In genomic region chr4:84228551-84228950, GRCm38 (mm10) we compare ENCODE assay signal across 28 mouse cellular contexts.
"Had no signal": no experiment of that assay in that cellular context is flagged by ENCODE, and none has a peak within 500 bp of the region (broad histone marks: within the 10 kb centered on the region; RNA-seq: fewer than 3 reads in every experiment).

No protein-coding gene starts in this region.

- H3K36me3 ChIP-seq: embryonic facial prominence, embryonic 10.5 days; embryonic facial prominence, embryonic 12.5 days; embryonic facial prominence, embryonic 13.5 days; embryonic facial prominence, embryonic 15.5 days; forebrain, embryonic 10.5 days; forebrain, embryonic 12.5 days; forebrain, embryonic 15.5 days; heart, embryonic 10.5 days had no signal

- H3K27ac ChIP-seq: embryonic facial prominence, embryonic 12.5 days; embryonic facial prominence, embryonic 13.5 days; embryonic facial prominence, embryonic 15.5 days; forebrain, embryonic 12.5 days; forebrain, embryonic 13.5 days; forebrain, embryonic 15.5 days; gastrocnemius, adult 2 months; heart, adult 2 months; heart, embryonic 10.5 days had no signal

- DNase-seq: cerebellum, adult 9-11 months; cerebellum, postnatal 10 days; cerebellum, postnatal 14 days; cerebellum, postnatal 25 days; cerebellum, postnatal 36 days; embryo, embryonic 11 days; forebrain, postnatal 0 days; gastrocnemius, adult 2 months; gastrocnemius, postnatal 10 days; gastrocnemius, postnatal 14 days; gastrocnemius, postnatal 25 days; gastrocnemius, postnatal 36 days; heart, adult 11 months; heart, adult 18-20 months; heart, adult 2 months had no signal

- H3K4me2 ChIP-seq: embryonic facial prominence, embryonic 12.5 days; embryonic facial prominence, embryonic 13.5 days; embryonic facial prominence, embryonic 15.5 days; forebrain, embryonic 12.5 days; forebrain, embryonic 13.5 days; forebrain, embryonic 15.5 days; heart, embryonic 11.5 days had no signal

- H3K27me3 ChIP-seq: embryonic facial prominence, embryonic 12.5 days; embryonic facial prominence, embryonic 13.5 days; embryonic facial prominence, embryonic 15.5 days; forebrain, embryonic 12.5 days; forebrain, embryonic 13.5 days; forebrain, embryonic 15.5 days had no signal

- H3K4me3 ChIP-seq: embryonic facial prominence, embryonic 10.5 days; embryonic facial prominence, embryonic 12.5 days; embryonic facial prominence, embryonic 13.5 days; embryonic facial prominence, embryonic 15.5 days; erythroblast, embryonic 14.5 days; forebrain, embryonic 10.5 days; forebrain, embryonic 12.5 days; forebrain, embryonic 13.5 days; forebrain, embryonic 15.5 days; gastrocnemius, adult 2 months; heart, adult 2 months; heart, embryonic 10.5 days had no signal

- H3K9me3 ChIP-seq: embryonic facial prominence, embryonic 10.5 days; embryonic facial prominence, embryonic 12.5 days; embryonic facial prominence, embryonic 13.5 days; embryonic facial prominence, embryonic 15.5 days; forebrain, embryonic 10.5 days; forebrain, embryonic 12.5 days; forebrain, embryonic 13.5 days; forebrain, embryonic 15.5 days; heart, embryonic 10.5 days had no signal

- ATAC-seq: forebrain, embryonic 13.5 days; forebrain, embryonic 14.5 days; forebrain, embryonic 15.5 days; forebrain, embryonic 16.5 days; forebrain, postnatal 0 days had no signal

- H3K4me1 ChIP-seq: embryonic facial prominence, embryonic 15.5 days; forebrain, embryonic 12.5 days; forebrain, embryonic 13.5 days; forebrain, embryonic 15.5 days had no signal

- H3K9ac ChIP-seq: embryonic facial prominence, embryonic 12.5 days; embryonic facial prominence, embryonic 13.5 days; embryonic facial prominence, embryonic 15.5 days; forebrain, embryonic 12.5 days; forebrain, embryonic 13.5 days; forebrain, embryonic 15.5 days; forebrain, postnatal 0 days had no signal
